9 mouse cellular contexts compared by ENCODE assay signal in genomic region chr16:55969147-55969546, GRCm38 (mm10). TPM values are rescaled to one million over a fixed set of nuclear protein-coding genes. Genes with fewer than 3 reads are reported as not detected.
A peak's percentile ranks its signal among the peaks of the same experiment; 100 is the strongest.
DNase-seq lines count a peak whose midpoint lies in the region; ATAC-seq and TF ChIP-seq lines count a peak whose summit lies in the region.
"Had no signal": no experiment of that assay in that cellular context is flagged by ENCODE, and none has a peak within 500 bp of the region (broad histone marks: within the 10 kb centered on the region; RNA-seq: fewer than 3 reads in every experiment).

No protein-coding gene starts in this region.

- H3K79me2 ChIP-seq in MEL (ENCODE audit: control insufficient read depth, insufficient read depth, low read length, poor library complexity): peaks cover 32% of the 10 kb centered on the region

- no peak overlapping the region for H3K4me3 ChIP-seq in hindbrain, embryonic 10.5 days
- no peak overlapping the region for H3K4me3 ChIP-seq in hindbrain, embryonic 16.5 days (ENCODE audit: low read length)
- no peak overlapping the region; a peak in 1 of 4 replicates for H3K4me3 ChIP-seq in MEL (ENCODE audit: control insufficient read depth in 1 of 2, insufficient read depth in 1 of 2, low read depth in 2 of 2, low read length in 2 of 2)
- H3K4me3 ChIP-seq: erythroblast, embryonic 14.5 days had no signal

- peak in 1 of 2 experiments; percentile 14; a peak in 1 of 4 replicates for TF ChIP-seq POLR2A in MEL (IDR thresholded peaks at IDR 0.05; ENCODE audit: control insufficient read depth in 1 of 2, insufficient read depth in 1 of 2, low read depth in 1 of 2, low read length in 2 of 2, poor library complexity in 1 of 2)

- peak; percentile 36 for DNase-seq in hindbrain, embryonic 10.5 days (ENCODE audit: low spot score)
- peak; percentile 62 for DNase-seq in A20 (ENCODE audit: low read depth, low spot score)
- peak; percentile 80 for DNase-seq in MEL (ENCODE audit: low read depth, low spot score)
- peak; percentile 36 for DNase-seq in gastrocnemius, postnatal 14 days
- DNase-seq in lung, postnatal 36 days: peak; percentile 56
- no peak for DNase-seq in urinary bladder, adult 18-20 months (ENCODE audit: low spot score in 2 of 2)

- TF ChIP-seq EP300 in MEL (IDR thresholded peaks at IDR 0.05; ENCODE audit: low read depth in 1 of 2, low read length in 2 of 2): no peak

- TF ChIP-seq CTCF in MEL (IDR thresholded peaks at IDR 0.05 in 2 of 3, conservative IDR thresholded peaks at IDR 0.05 in 1 of 3; ENCODE audit: control insufficient read depth in 1 of 3, insufficient read depth in 1 of 3, low read depth in 2 of 3, low read length in 3 of 3, poor library complexity in 1 of 3, severe bottlenecking in 1 of 3): peak; percentile 54 to 66 (median 56)

- WGBS in hindbrain, embryonic 10.5 days: 80% methylated on average over 3 of the region's 3 CpGs
- WGBS in hindbrain, embryonic 16.5 days: 84% methylated on average over 3 of the region's 3 CpGs

- intact Hi-C loops in gastrocnemius, postnatal 14 days (cut with DNase I; ENCODE audit: low total_unique reads): no loop called here

- TF ChIP-seq RAD21 in MEL (IDR thresholded peaks at IDR 0.05; ENCODE audit: low read depth, low read length): peak; percentile 15

- no peaks in the 10 kb centered on the region for H3K9me3 ChIP-seq in hindbrain, embryonic 10.5 days
- H3K9me3 ChIP-seq in hindbrain, embryonic 16.5 days (ENCODE audit: control insufficient read depth, low read length): no peaks in the 10 kb centered on the region
- H3K9me3 ChIP-seq in MEL (replicated peaks; ENCODE audit: insufficient read depth, low read length): no peaks in the 10 kb centered on the region

- H3K4me2 ChIP-seq in hindbrain, embryonic 16.5 days (ENCODE audit: low read length): no peak overlapping the region

- no peak overlapping the region for H3K27ac ChIP-seq in hindbrain, embryonic 10.5 days
- no peak overlapping the region for H3K27ac ChIP-seq in hindbrain, embryonic 16.5 days (ENCODE audit: low read depth, low read length)
- H3K27ac ChIP-seq in MEL (ENCODE audit: control insufficient read depth, low read depth, low read length): no peak overlapping the region
- H3K27ac ChIP-seq: macrophage had no signal

- H3K4me1 ChIP-seq in hindbrain, embryonic 10.5 days (replicated peaks): peaks cover 22% of the 10 kb centered on the region
- H3K4me1 ChIP-seq in hindbrain, embryonic 16.5 days (ENCODE audit: control insufficient read depth, insufficient read depth, low read depth, low read length): peaks cover 18% of the 10 kb centered on the region
- peaks cover 0 to 22% of the 10 kb centered on the region in 2 experiments for H3K4me1 ChIP-seq in MEL (ENCODE audit: control insufficient read depth in 1 of 2, insufficient read depth in 2 of 2, low read length in 2 of 2)

- no peak overlapping the region for H3K9ac ChIP-seq in hindbrain, embryonic 16.5 days (ENCODE audit: low read depth, low read length)
- peak overlapping the region; percentile 41; the same call in 1 of the 2 replicates for H3K9ac ChIP-seq in MEL (ENCODE audit: control insufficient read depth, low read depth, low read length, poor library complexity, severe bottlenecking)

- no peak for ATAC-seq in hindbrain, embryonic 16.5 days

- H3K36me3 ChIP-seq in hindbrain, embryonic 10.5 days: peaks cover 55% of the 10 kb centered on the region
- peaks cover 18% of the 10 kb centered on the region for H3K36me3 ChIP-seq in hindbrain, embryonic 16.5 days (ENCODE audit: control insufficient read depth, insufficient read depth, low read length)
- H3K36me3 ChIP-seq in MEL (ENCODE audit: control insufficient read depth in 1 of 2, insufficient read depth in 2 of 2, low read length in 2 of 2): peaks cover 23 to 55% of the 10 kb centered on the region in 2 experiments

- no peaks in the 10 kb centered on the region for H3K27me3 ChIP-seq in hindbrain, embryonic 10.5 days (ENCODE audit: insufficient read depth, poor library complexity, severe bottlenecking)
- no peaks in the 10 kb centered on the region for H3K27me3 ChIP-seq in hindbrain, embryonic 16.5 days (replicated peaks; ENCODE audit: control insufficient read depth, insufficient read depth, low read length)
- H3K27me3 ChIP-seq in MEL (ENCODE audit: control insufficient read depth in 1 of 2, insufficient read depth in 2 of 2, low read length in 2 of 2): no peaks in the 10 kb centered on the region

TF ChIP-seq in MEL, 35 proteins besides CTCF, POLR2A, EP300 and RAD21:
- TF ChIP-seq SMC3 (IDR thresholded peaks at IDR 0.05; ENCODE audit: low read depth, low read length): peak; percentile 37
- no peak for TF ChIP-seq POLR2AphosphoS2 (IDR thresholded peaks at IDR 0.05; ENCODE audit: low read length)
- 0 out of 2 replicates have a peak, but pooled peaks have one; percentile 40 for TF ChIP-seq SIN3A (IDR thresholded peaks at IDR 0.05; ENCODE audit: low read length)
- no peak for TF ChIP-seq USF1 (IDR thresholded peaks at IDR 0.05; ENCODE audit: low read depth, low read length)
- TF ChIP-seq MXI1 (IDR thresholded peaks at IDR 0.05; ENCODE audit: low read depth, low read length): 0 out of 2 replicates have a peak, but pooled peaks have one; percentile 22
- TF ChIP-seq ETS1 (IDR thresholded peaks at IDR 0.05; ENCODE audit: low read depth, low read length): no peak
- TF ChIP-seq HCFC1 (IDR thresholded peaks at IDR 0.05; ENCODE audit: low read depth, low read length): 0 out of 2 replicates have a peak, but pooled peaks have one; percentile 46
- 0 out of 2 replicates have a peak, but pooled peaks have one; percentile 32 for TF ChIP-seq TBP (IDR thresholded peaks at IDR 0.05; ENCODE audit: low read depth, low read length)

RNA-seq across cellular contexts. Expression of gene Rpl24, which starts 3.1 kb away (rescaled TPM):
- 724 and 731 TPM in 2 replicates for polyA plus RNA-seq in hindbrain, embryonic 10.5 days (2016; fragmentation: Nextera tagmentation; extraction: Ambion mirVana)
- 404 and 411 TPM in 2 replicates for polyA plus RNA-seq in hindbrain, embryonic 16.5 days (2015; fragmentation: Nextera tagmentation; extraction: Ambion mirVana)
- total RNA-seq in MEL (2012; rRNA removed): 1,495 and 1,552 TPM in 2 replicates
- polyA plus RNA-seq in MEL (2012; ENCODE audit: insufficient read depth in 1 of 2, insufficient read length in 2 of 2, low read depth in 1 of 2, low replicate concordance in 2 of 2, missing spikeins in 1 of 2): 100 to 1,000 TPM in 1 of 2 experiments, not detected in 1; 132 TPM
- total RNA-seq in gastrocnemius, postnatal 14 days (2021): 100 to 1,000 TPM; 648 to 762 TPM

RNA-seq across cellular contexts. Expression of gene Zbtb11, which starts 4.5 kb away (rescaled TPM):
- polyA plus RNA-seq in hindbrain, embryonic 10.5 days (2016; fragmentation: Nextera tagmentation; extraction: Ambion mirVana): 15.3 and 15.8 TPM in 2 replicates
- polyA plus RNA-seq in hindbrain, embryonic 16.5 days (2015; fragmentation: Nextera tagmentation; extraction: Ambion mirVana): 21.0 and 23.0 TPM in 2 replicates
- total RNA-seq in MEL (2012; rRNA removed): 17.6 and 19.0 TPM in 2 replicates
- 10 to 100 TPM in 1 of 2 experiments, not detected in 1; 12.5 TPM for polyA plus RNA-seq in MEL (2012; ENCODE audit: insufficient read depth in 1 of 2, insufficient read length in 2 of 2, low read depth in 1 of 2, low replicate concordance in 2 of 2, missing spikeins in 1 of 2)
- total RNA-seq in gastrocnemius, postnatal 14 days (2021): 1 to 10 TPM; 6.2 to 7.2 TPM

RNA-seq across cellular contexts. Expression of gene Cep97, which starts 34.5 kb away (rescaled TPM):
- 15.9 and 17.2 TPM in 2 replicates for polyA plus RNA-seq in hindbrain, embryonic 10.5 days (2016; fragmentation: Nextera tagmentation; extraction: Ambion mirVana)
- 9.5 and 11.6 TPM in 2 replicates for polyA plus RNA-seq in hindbrain, embryonic 16.5 days (2015; fragmentation: Nextera tagmentation; extraction: Ambion mirVana)
- total RNA-seq in MEL (2012; rRNA removed): 11.1 and 12.9 TPM in 2 replicates
- 10 to 100 TPM in 1 of 2 experiments, not detected in 1; 10.7 TPM for polyA plus RNA-seq in MEL (2012; ENCODE audit: insufficient read depth in 1 of 2, insufficient read length in 2 of 2, low read depth in 1 of 2, low replicate concordance in 2 of 2, missing spikeins in 1 of 2)
- total RNA-seq in gastrocnemius, postnatal 14 days (2021): 1 to 10 TPM; 4.0 to 4.3 TPM

Comparison
In these comparisons a context has a peak if more than half of its experiments do, and no peak if none do; other contexts are left out.
1. DNase-seq: peak in hindbrain, embryonic 10.5 days (single experiment), A20 (single experiment), MEL (single experiment), gastrocnemius, postnatal 14 days (single experiment) and lung, postnatal 36 days (single experiment); none in urinary bladder, adult 18-20 months (0 of 2).